ENCODE assay signal across 11 mouse cellular contexts in genomic region chr4:120702511-120702910, GRCm38 (mm10).
"Had no signal": no experiment of that assay in that cellular context is flagged by ENCODE, and none has a peak within 500 bp of the region (broad histone marks: within the 10 kb centered on the region; RNA-seq: fewer than 3 reads in every experiment).

No protein-coding gene starts in this region.

- DNase-seq: right cerebral cortex, postnatal 4 days; spleen, adult 18-20 months; thymus, adult 18-20 months; thymus, adult 2 months; thymus, postnatal 14 days; thymus, postnatal 25 days; thymus, postnatal 36 days had no signal

- H3K4me2 ChIP-seq: neural tube, embryonic 12.5 days; neural tube, embryonic 13.5 days; neural tube, embryonic 15.5 days; stomach, embryonic 15.5 days had no signal

- H3K4me3 ChIP-seq: neural tube, embryonic 12.5 days; neural tube, embryonic 13.5 days; neural tube, embryonic 15.5 days; stomach, embryonic 15.5 days had no signal

- H3K36me3 ChIP-seq: neural tube, embryonic 12.5 days; neural tube, embryonic 13.5 days; neural tube, embryonic 15.5 days; stomach, embryonic 15.5 days had no signal
